Mouse (Mus musculus) limb, embryonic 15.5 days (tissue): ENCODE measurements at regions not wholly inside any gene's neighbourhood (a gene's known extent, or its start where the extent isn't known, plus 50 kb on each side); places are given as distances from the start of the nearest gene placed in this dataset.

ENCODE experiments used
- ATAC-seq: fragments of 200-750 bp; cut with Nextera tagmentation; 2 replicates; pipeline ENCODE4 v1.8.0; 2017; ENCODE audit warnings: low read depth, moderate TSS enrichment; ENCODE audit not compliant: insufficient number of reproducible peaks, low FRiP score, low TSS enrichment
- H3K27ac ChIP-seq: fragments of 300-500 bp; sonication (generic); 2 replicates; pipeline ENCODE4 v1.5.1; 2015; ENCODE audit warnings: moderate library complexity, mild to moderate bottlenecking, inconsistent platforms
- H3K27me3 ChIP-seq: fragments of 300-500 bp; sonication (generic); 2 replicates; pipeline ENCODE4 v1.6.1; 2015; ENCODE audit warnings: inconsistent platforms
- H3K36me3 ChIP-seq: fragments of 300-500 bp; sonication (generic); 2 replicates; pipeline ENCODE4 v1.6.1; 2015; ENCODE audit warnings: inconsistent platforms
- H3K4me1 ChIP-seq: fragments of 300-500 bp; sonication (generic); 2 replicates; pipeline ENCODE4 v1.6.1; 2015; ENCODE audit warnings: inconsistent platforms
- H3K4me2 ChIP-seq: fragments of 300-500 bp; sonication (generic); 2 replicates; pipeline ENCODE4 v1.6.1; 2015; ENCODE audit warnings: mild to moderate bottlenecking, inconsistent platforms
- H3K4me3 ChIP-seq: fragments of 300-500 bp; sonication (generic); 2 replicates; pipeline ENCODE4 v1.5.1; 2015; ENCODE audit warnings: mild to moderate bottlenecking, inconsistent platforms
- H3K9ac ChIP-seq: fragments of 300-500 bp; sonication (generic); 2 replicates; pipeline ENCODE4 v1.6.1; 2015; ENCODE audit warnings: inconsistent platforms
- H3K9me3 ChIP-seq: fragments of 300-500 bp; sonication (generic); 2 replicates; pipeline ENCODE4 v1.6.1; 2016; ENCODE audit warnings: inconsistent platforms
- WGBS: fragments of 180-500 bp; shearing (Covaris S2); methylation state at CpG from one replicate; pipeline ENCODE4 v1.1.7; 2015; 5-methylcytosine and 5-hydroxymethylcytosine counted together

- Histone ChIP-seq H3K9me3 (no peaks in the 10 kb centered on the region), H3K36me3 (no peaks in the 10 kb centered on the region), H3K27ac (no peak overlapping the region), H3K9ac (no peak overlapping the region), H3K4me3 (no peak overlapping the region), H3K4me2 (no peak overlapping the region), H3K27me3 (no peaks in the 10 kb centered on the region), H3K4me1 (no peaks in the 10 kb centered on the region)
- ATAC-seq = no peak
- 75% methylated on average over 1 of the region's 1 CpGs for WGBS
Measured at GRCm38 (mm10) chr9:82484341-82484740, 345.0 kb upstream of the Irak1bp1 start.

DNA sequence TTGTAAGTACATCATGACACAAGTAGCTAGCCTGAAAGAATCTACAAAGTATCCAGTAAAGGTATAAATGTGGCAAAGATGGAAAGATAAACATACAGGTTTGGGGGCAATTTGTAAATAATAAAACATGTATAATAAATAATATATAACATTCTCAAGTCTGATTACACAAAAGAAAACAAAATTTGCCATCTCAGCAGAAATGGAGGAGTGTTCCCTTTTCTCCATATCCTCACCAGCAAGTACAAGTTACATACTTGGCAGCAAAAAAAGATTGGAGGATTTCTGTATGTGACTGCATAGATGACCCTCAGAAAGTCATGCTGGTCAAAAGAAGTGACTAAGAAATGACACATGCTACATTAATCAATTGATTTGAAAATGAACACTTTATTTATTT, 335.9 kb upstream of the Irak1bp1 start:
- Histone ChIP-seq H3K9ac (no peak overlapping the region), H3K27me3 (no peaks in the 10 kb centered on the region), H3K4me2 (no peak overlapping the region), H3K36me3 (no peaks in the 10 kb centered on the region), H3K4me1 (no peaks in the 10 kb centered on the region), H3K4me3 (no peak overlapping the region), H3K9me3 (no peaks in the 10 kb centered on the region), H3K27ac (no peak overlapping the region)
- no peak for ATAC-seq

GRCm38 (mm10) chr9:82510014-82510413, 319.3 kb upstream of the Irak1bp1 start:
- Histone ChIP-seq H3K9ac (no peak overlapping the region), H3K4me3 (no peak overlapping the region), H3K4me2 (no peak overlapping the region), H3K4me1 (no peaks in the 10 kb centered on the region), H3K27ac (no peak overlapping the region), H3K36me3 (no peaks in the 10 kb centered on the region), H3K9me3 (no peaks in the 10 kb centered on the region), H3K27me3 (no peaks in the 10 kb centered on the region)
- ATAC-seq = no peak
- 41% methylated on average over 2 of the region's 2 CpGs for WGBS

- H3K4me3 ChIP-seq = no peak overlapping the region
- no peak overlapping the region for H3K27ac ChIP-seq
- H3K4me2 ChIP-seq = no peak overlapping the region
- H3K4me1 ChIP-seq = no peaks in the 10 kb centered on the region
- no peak for ATAC-seq
- no peaks in the 10 kb centered on the region for H3K9me3 ChIP-seq
- no peaks in the 10 kb centered on the region for H3K27me3 ChIP-seq
- WGBS = 24% methylated on average over 1 of the region's 1 CpGs
- H3K9ac ChIP-seq = no peak overlapping the region
- H3K36me3 ChIP-seq = no peaks in the 10 kb centered on the region
Measured at GRCm38 (mm10) chr9:82518993-82519392, 310.3 kb upstream of the Irak1bp1 start.

- H3K36me3 ChIP-seq = no peaks in the 10 kb centered on the region
- ATAC-seq = no peak
- no peak overlapping the region for H3K27ac ChIP-seq
- H3K4me1 ChIP-seq = no peaks in the 10 kb centered on the region
- no peaks in the 10 kb centered on the region for H3K9me3 ChIP-seq
- H3K9ac ChIP-seq = no peak overlapping the region
- no peak overlapping the region for H3K4me2 ChIP-seq
- H3K4me3 ChIP-seq = no peak overlapping the region
- no peaks in the 10 kb centered on the region for H3K27me3 ChIP-seq
- 76% methylated on average over 8 of the region's 8 CpGs for WGBS
Measured at GRCm38 (mm10) chr9:82527867-82528385, 301.4 kb upstream of the Irak1bp1 start.

- Histone ChIP-seq H3K9ac (no peak overlapping the region), H3K27me3 (no peaks in the 10 kb centered on the region), H3K4me1 (no peaks in the 10 kb centered on the region), H3K36me3 (no peaks in the 10 kb centered on the region), H3K27ac (no peak overlapping the region), H3K4me2 (no peak overlapping the region), H3K9me3 (no peaks in the 10 kb centered on the region), H3K4me3 (no peak overlapping the region)
- ATAC-seq = no peak
- 58% methylated on average over 6 of the region's 6 CpGs for WGBS
Measured at GRCm38 (mm10) chr9:82552726-82553125, 276.6 kb upstream of the Irak1bp1 start.

- Histone ChIP-seq H3K27me3 (no peaks in the 10 kb centered on the region), H3K9me3 (no peaks in the 10 kb centered on the region), H3K27ac (no peak overlapping the region), H3K4me2 (no peak overlapping the region), H3K4me3 (no peak overlapping the region), H3K9ac (no peak overlapping the region), H3K4me1 (no peaks in the 10 kb centered on the region), H3K36me3 (no peaks in the 10 kb centered on the region)
- WGBS = 41% methylated on average over 3 of the region's 3 CpGs
- no peak for ATAC-seq
Measured at GRCm38 (mm10) chr9:82553213-82553612, 276.1 kb upstream of the Irak1bp1 start.

DNA sequence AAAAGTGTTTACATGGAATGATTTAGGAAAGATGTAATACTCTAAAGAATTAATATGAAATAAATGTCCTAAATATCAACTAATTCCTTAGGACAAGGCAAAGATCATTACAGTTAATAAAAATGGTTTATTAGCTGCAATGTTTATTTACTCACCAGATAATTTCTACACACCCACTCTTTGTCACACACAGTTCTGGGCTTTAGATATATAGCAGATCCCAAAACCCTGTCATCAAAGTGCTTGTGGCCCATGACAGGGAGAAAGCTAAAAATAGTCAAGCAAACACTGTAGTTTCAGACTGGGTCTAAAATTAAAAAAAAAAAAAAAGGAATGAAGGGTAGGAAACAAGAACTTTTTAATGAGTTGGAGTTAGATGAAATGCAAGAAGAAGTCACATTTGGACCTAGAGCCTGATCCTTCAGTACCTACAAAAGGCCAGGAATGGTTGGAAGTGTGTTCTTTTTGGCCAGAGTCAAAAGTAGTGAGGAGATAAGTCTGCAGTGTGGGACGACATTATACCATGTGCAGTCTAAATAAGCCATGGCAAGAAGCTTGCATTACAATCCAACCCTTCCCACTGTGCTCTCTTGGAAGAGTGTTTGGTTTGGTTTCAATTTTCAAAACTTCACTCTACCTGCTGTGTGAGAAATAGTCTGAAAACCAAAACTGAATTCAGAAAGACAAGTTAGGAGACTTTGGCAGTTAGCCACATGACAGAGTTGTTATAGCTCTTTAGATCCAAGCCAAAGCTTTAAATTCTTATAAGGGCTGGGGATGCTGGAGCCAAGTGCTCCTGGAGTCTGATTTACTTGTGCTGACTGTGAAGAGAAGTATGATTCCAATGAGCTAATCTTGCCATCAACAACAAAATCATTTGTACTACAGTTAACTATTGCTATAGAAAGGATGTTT, 266.5 kb upstream of the Irak1bp1 start:
- Histone ChIP-seq H3K9ac (no peak overlapping the region), H3K4me2 (no peak overlapping the region), H3K9me3 (no peaks in the 10 kb centered on the region), H3K36me3 (no peaks in the 10 kb centered on the region), H3K27me3 (no peaks in the 10 kb centered on the region), H3K4me1 (no peaks in the 10 kb centered on the region), H3K4me3 (no peak overlapping the region), H3K27ac (no peak overlapping the region)
- no peak for ATAC-seq
- 41% methylated on average over 1 of the region's 1 CpGs for WGBS

DNA sequence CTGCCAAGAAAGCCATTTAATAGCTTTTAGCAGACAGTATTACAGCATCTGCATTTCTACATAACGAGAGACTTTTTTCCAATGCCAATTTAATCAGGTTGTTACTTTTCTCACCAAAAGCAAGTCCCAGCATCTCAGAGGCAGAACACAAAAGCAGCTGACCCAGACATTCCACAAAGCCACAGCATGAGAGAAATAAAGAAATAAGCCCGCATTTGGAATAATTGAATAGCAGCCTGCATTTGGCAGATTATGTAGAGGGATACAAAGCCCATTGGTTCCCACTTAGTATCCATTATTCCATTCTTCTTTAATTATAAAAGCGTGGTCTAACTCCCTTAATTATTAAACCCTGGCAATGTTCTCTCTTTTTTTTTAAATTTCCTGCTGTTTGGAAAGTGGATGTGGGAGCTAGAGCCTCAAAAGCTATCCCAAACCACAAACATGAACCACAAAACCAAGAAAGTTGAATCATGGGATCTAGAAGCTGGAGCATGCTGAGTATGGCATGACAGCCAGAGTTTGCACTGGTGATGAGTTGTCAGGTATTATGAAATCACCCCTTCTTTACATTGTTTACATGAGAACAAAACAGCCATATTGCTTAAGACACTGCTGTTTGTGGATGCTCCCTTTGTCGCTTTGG, 247.8 kb upstream of the Irak1bp1 start:
- Histone ChIP-seq H3K4me3 (no peak overlapping the region), H3K27me3 (no peaks in the 10 kb centered on the region), H3K4me1 (no peaks in the 10 kb centered on the region), H3K27ac (no peak overlapping the region), H3K36me3 (no peaks in the 10 kb centered on the region), H3K9me3 (no peaks in the 10 kb centered on the region), H3K9ac (no peak overlapping the region), H3K4me2 (no peak overlapping the region)
- no peak for ATAC-seq
- WGBS = 65% methylated on average over 4 of the region's 4 CpGs

GRCm38 (mm10) chr9:82609111-82609510, 220.2 kb upstream of the Irak1bp1 start:
- no peak for ATAC-seq
- H3K4me2 ChIP-seq = no peak overlapping the region

GRCm38 (mm10) chr9:82609946-82610345, 219.4 kb upstream of the Irak1bp1 start:
- Histone ChIP-seq H3K27me3 (no peaks in the 10 kb centered on the region), H3K4me2 (no peak overlapping the region), H3K4me3 (no peak overlapping the region), H3K4me1 (no peaks in the 10 kb centered on the region), H3K9me3 (no peaks in the 10 kb centered on the region), H3K27ac (no peak overlapping the region), H3K36me3 (no peaks in the 10 kb centered on the region), H3K9ac (no peak overlapping the region)
- WGBS = 81% methylated on average over 4 of the region's 4 CpGs
- ATAC-seq = no peak

More at GRCm38 (mm10) chr9:82609111-82609510, 220.2 kb upstream of the Irak1bp1 start:
- Histone ChIP-seq H3K9me3 (no peaks in the 10 kb centered on the region), H3K36me3 (no peaks in the 10 kb centered on the region), H3K9ac (no peak overlapping the region), H3K27me3 (no peaks in the 10 kb centered on the region), H3K4me3 (no peak overlapping the region), H3K27ac (no peak overlapping the region), H3K4me1 (no peaks in the 10 kb centered on the region)
- WGBS = 72% methylated on average over 11 of the region's 11 CpGs

DNA sequence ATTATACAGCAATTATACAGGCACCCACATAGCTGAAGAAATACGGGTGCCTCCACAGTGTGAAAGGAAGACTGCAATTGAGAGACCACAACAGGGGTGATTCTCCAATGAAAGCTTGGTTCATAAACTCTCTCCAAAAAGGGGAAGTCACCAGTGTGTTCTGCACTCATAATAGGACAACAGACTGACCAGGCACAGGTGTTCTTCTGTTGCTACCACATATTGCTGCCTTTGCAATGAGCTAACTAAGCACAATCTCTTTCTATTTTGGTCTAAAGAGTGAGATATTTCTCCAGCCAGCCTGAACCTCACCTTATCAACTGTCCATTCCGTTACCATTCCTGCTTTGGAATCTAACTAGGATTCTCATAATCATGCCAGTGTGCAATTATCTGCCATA, 216.8 kb upstream of the Irak1bp1 start:
- no peak overlapping the region for H3K4me3 ChIP-seq
- H3K4me1 ChIP-seq = no peaks in the 10 kb centered on the region
- H3K36me3 ChIP-seq = no peaks in the 10 kb centered on the region
- ATAC-seq = no peak
- no peaks in the 10 kb centered on the region for H3K27me3 ChIP-seq
- H3K4me2 ChIP-seq = no peak overlapping the region
- WGBS = 73% methylated on average over 2 of the region's 2 CpGs
- H3K9me3 ChIP-seq = no peaks in the 10 kb centered on the region
- H3K9ac ChIP-seq = no peak overlapping the region
- no peak overlapping the region for H3K27ac ChIP-seq
